Mouse (Mus musculus): Measurements from ENCODE around the gene Vmn1r218.
"Not testable (repeated sequence)": the region's sequence is repeated elsewhere in the genome, so short reads cannot be mapped to it uniquely, and the experiment has no call there.

Gene Vmn1r218

GRCm38 (mm10) chr13:23133099-23133498 is at the start of gene Vmn1r218:
Gene Vmn1r218 (plus strand): TSS chr13:23133155.
- DNase-seq (ENCODE audit: low spot score in 2 of 2): no peak

- DNase-seq (ENCODE audit: low spot score in 2 of 2): no peak
Observed at GRCm38 (mm10) chr13:23094386-23094785, 38.6 kb upstream of the Vmn1r218 start.

GRCm38 (mm10) chr13:23118126-23118525 is 14.8 kb upstream of the Vmn1r218 start, which contains the start of gene Vmn1r217:
Gene Vmn1r217 (minus strand): TSS chr13:23118226.
- DNase-seq (ENCODE audit: low spot score in 2 of 2): not testable (repeated sequence)

GRCm38 (mm10) chr13:23120611-23121010 is 12.3 kb upstream of the Vmn1r218 start:
- DNase-seq (ENCODE audit: low spot score in 2 of 2): no peak

- no peak for DNase-seq (ENCODE audit: low spot score in 2 of 2)
Observed at GRCm38 (mm10) chr13:23133501-23133900, 546 bp downstream of the Vmn1r218 start.

- DNase-seq (ENCODE audit: low spot score in 2 of 2): no peak
Observed at GRCm38 (mm10) chr13:23138880-23139279, 5.9 kb downstream of the Vmn1r218 start.

- DNase-seq (ENCODE audit: low spot score in 2 of 2): no peak
Observed at GRCm38 (mm10) chr13:23157848-23158247, 24.9 kb downstream of the Vmn1r218 start.

GRCm38 (mm10) chr13:23159012-23159411 is 26.1 kb downstream of the Vmn1r218 start, which contains the start of gene Vmn1r219:
Gene Vmn1r219 (plus strand): TSS chr13:23159312.
- DNase-seq (ENCODE audit: low spot score in 2 of 2): no peak

- not testable (repeated sequence) for DNase-seq (ENCODE audit: low spot score in 2 of 2)
Observed at GRCm38 (mm10) chr13:23166471-23166870, 33.5 kb downstream of the Vmn1r218 start.

- no peak for DNase-seq (ENCODE audit: low spot score in 2 of 2)
Observed at GRCm38 (mm10) chr13:23187875-23188274, 54.9 kb downstream of the Vmn1r218 start, which contains the start of gene Vmn1r220. Gene Vmn1r220 (minus strand): TSS chr13:23187975.
